Mouse (Mus musculus) neural tube, embryonic 12.5 days (tissue): ENCODE measurements around the gene Gucy1a1. TPM values are rescaled to one million over a fixed set of nuclear protein-coding genes. Genes with fewer than 3 reads are reported as not detected.

Experiments
- microRNA-seq: library from miRNA; unstranded; fragments of <30 nt; microRNA quantifications from one replicate; pipeline ENCODE4, GENCODE M21; 2017
- polyA plus RNA-seq: library from polyadenylated mRNA; unstranded; fragments of >200 nt; fragmentation: Nextera tagmentation; extraction: Ambion mirVana; gene quantifications from 2 replicates; pipeline ENCODE4 v1.2.1, GENCODE M21; 2016

The Gucy1a1 gene
- polyA plus RNA-seq, 1 experiment from 2014 or later: 3.6 TPM

Small RNA genes within 50 kb of the gene (microRNA-seq; reads per million reads assigned to microRNA genes)
- not detected for gene Mir7010

Other genes with a start within 250 kb of the Gucy1a1 start
- gene Ctso, start 213.2 kb downstream of the Gucy1a1 start, polyA plus RNA-seq: 9.6 and 10.4 TPM in 2 replicates
- 0.05 TPM in 1 of 2 replicates, not detected in the other for gene Tdo2, start 169.6 kb downstream of the Gucy1a1 start, polyA plus RNA-seq
- not detected in 2 replicates for gene Asic5, start 163.5 kb downstream of the Gucy1a1 start, polyA plus RNA-seq
- gene Gucy1b1, start 71.1 kb downstream of the Gucy1a1 start, polyA plus RNA-seq: 10.8 and 12.4 TPM in 2 replicates
- gene Map9, start 212.3 kb upstream of the Gucy1a1 start, polyA plus RNA-seq: 15.3 and 15.5 TPM in 2 replicates